Mouse (Mus musculus) G1E (cell line): ENCODE data around the gene Gm12216.
"Not testable (repeated sequence)": the region's sequence is repeated elsewhere in the genome, so short reads cannot be mapped to it uniquely, and the experiment has no call there.

Source experiments
- CTCF ChIP-seq: IDR thresholded peaks from 2 replicates; pipeline ENCODE4 v1.5.1; 2012; ENCODE audit warnings: low read depth, low read length, inconsistent platforms, mixed read lengths
- GATA1 ChIP-seq: IDR thresholded peaks from 2 replicates; pipeline ENCODE4 v1.6.1; 2012; ENCODE audit warnings: borderline replicate concordance, low read length, inconsistent platforms, mixed read lengths
- POLR2AphosphoS5 ChIP-seq: IDR thresholded peaks from 2 replicates; pipeline ENCODE4 v1.6.1; 2012; ENCODE audit warnings: low read depth, low read length, inconsistent platforms; ENCODE audit not compliant: insufficient replicate concordance
- TAL1 ChIP-seq: conservative IDR thresholded peaks from 2 replicates; pipeline ENCODE4 v1.6.1; 2012; ENCODE audit warnings: low read depth, low read length, inconsistent platforms, mixed read lengths

DNA sequence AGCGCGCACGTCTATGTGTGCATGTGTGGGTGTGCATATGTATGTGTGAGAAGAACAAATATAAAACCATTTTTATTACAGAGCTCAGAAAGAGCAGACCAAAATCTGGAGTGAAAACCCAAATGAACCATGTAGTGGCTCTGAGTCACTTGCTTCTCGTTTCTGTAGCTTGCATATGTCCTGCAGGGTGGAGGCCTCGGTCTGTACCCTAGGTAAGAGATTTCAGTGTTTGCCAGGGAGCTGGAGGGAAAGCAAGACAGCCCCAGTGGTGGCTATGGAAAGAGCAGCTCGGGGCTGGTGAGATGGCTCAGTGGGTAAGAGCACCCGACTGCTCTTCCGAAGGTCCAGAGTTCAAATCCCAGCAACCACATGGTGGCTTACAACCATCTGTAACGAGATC, 1.9 kb upstream of the Gm12216 start:
- TF ChIP-seq GATA1, CTCF, TAL1, POLR2AphosphoS5: not testable (repeated sequence)
